Mouse (Mus musculus) midbrain, embryonic 14.5 days (tissue): Measurements from ENCODE around the gene Map3k20. TPM values are rescaled to one million over a fixed set of nuclear protein-coding genes. Genes with fewer than 3 reads are reported as not detected.

ENCODE experiments used
- ATAC-seq: fragments of 200-750 bp; cut with Nextera tagmentation; 2 replicates; pipeline ENCODE4 v1.8.0; 2017; ENCODE audit warnings: moderate number of reproducible peaks, moderate library complexity; ENCODE audit not compliant: low FRiP score, low TSS enrichment
- DNase-seq: peaks from one replicate; pipeline ENCODE4 v3.0.0-alpha.2; 2015
- H3K27ac ChIP-seq: fragments of 300-500 bp; sonication (generic); replicated peaks from 2 replicates; pipeline ENCODE4 v1.5.1; 2014; ENCODE audit warnings: mild to moderate bottlenecking, low read depth, low read length, moderate library complexity
- H3K27me3 ChIP-seq: fragments of 300-500 bp; sonication (generic); 2 replicates; pipeline ENCODE4 v1.6.1; 2014; ENCODE audit warnings: low read length, control low read depth, mixed read lengths; ENCODE audit not compliant: control insufficient read depth, insufficient read depth
- H3K36me3 ChIP-seq: fragments of 300-500 bp; sonication (generic); 2 replicates; pipeline ENCODE4 v1.6.1; 2014; ENCODE audit warnings: low read length, control low read depth; ENCODE audit not compliant: control insufficient read depth, insufficient read depth
- H3K4me1 ChIP-seq: fragments of 300-500 bp; sonication (generic); 2 replicates; pipeline ENCODE4 v1.6.1; 2014; ENCODE audit warnings: mild to moderate bottlenecking, antibody characterized with exemption, low read length, control low read depth; ENCODE audit not compliant: control insufficient read depth, insufficient read depth
- H3K4me2 ChIP-seq: fragments of 300-500 bp; sonication (generic); 2 replicates; pipeline ENCODE4 v1.6.1; 2014; ENCODE audit warnings: mild to moderate bottlenecking, low read length, moderate library complexity
- H3K4me3 ChIP-seq: fragments of 300-500 bp; sonication (generic); replicated peaks from 2 replicates; pipeline ENCODE4 v1.5.1; 2014; ENCODE audit warnings: low read depth, low read length
- H3K9ac ChIP-seq: fragments of 300-500 bp; sonication (generic); replicated peaks from 2 replicates; pipeline ENCODE4 v1.6.1; 2014; ENCODE audit warnings: mild to moderate bottlenecking, low read length, moderate library complexity
- H3K9me3 ChIP-seq: fragments of 300-500 bp; sonication (generic); 2 replicates; pipeline ENCODE4 v1.6.1; 2016; ENCODE audit warnings: low read length, control low read depth, mixed read lengths; ENCODE audit not compliant: control insufficient read depth
- WGBS: fragments of 180-500 bp; shearing (Covaris S2); extraction: QIAGEN DNeasy Blood & Tissue Kit; methylation state at CpG from one replicate; pipeline ENCODE4 v1.1.7; 2014; 5-methylcytosine and 5-hydroxymethylcytosine counted together
- polyA plus RNA-seq: library from polyadenylated mRNA; unstranded; fragments of >200 nt; fragmentation: Nextera tagmentation; extraction: Ambion mirVana; gene quantifications from 2 replicates; pipeline ENCODE4 v1.2.1, GENCODE M21; 2014

Gene Map3k20
- polyA plus RNA-seq, 1 experiment from 2014 or later = 6.6 TPM

GRCm38 (mm10) chr2:72367850-72368249 lies 82.4 kb downstream of the Map3k20 start:
- Histone ChIP-seq H3K4me3 (no peak overlapping the region), H3K27ac (no peak overlapping the region), H3K9me3 (no peaks in the 10 kb centered on the region), H3K9ac (no peak overlapping the region), H3K4me2 (no peak overlapping the region), H3K36me3 (no peaks in the 10 kb centered on the region), H3K27me3 (no peaks in the 10 kb centered on the region), H3K4me1 (no peaks in the 10 kb centered on the region)
- DNase-seq (no peak), ATAC-seq (no peak)
- WGBS = 97% methylated on average over 5 of the region's 5 CpGs

- Histone ChIP-seq H3K9me3 (no peaks in the 10 kb centered on the region), H3K27ac (no peak overlapping the region), H3K4me1 (no peaks in the 10 kb centered on the region), H3K4me3 (no peak overlapping the region), H3K36me3 (no peaks in the 10 kb centered on the region), H3K4me2 (no peak overlapping the region), H3K27me3 (no peaks in the 10 kb centered on the region), H3K9ac (no peak overlapping the region)
- DNase-seq (no peak), ATAC-seq (no peak)
- WGBS = 94% methylated on average over 6 of the region's 6 CpGs
These were observed 83.7 kb downstream of the Map3k20 start for GRCm38 (mm10) chr2:72369140-72369600.

- ATAC-seq (no peak), DNase-seq (no peak)
- no peaks in the 10 kb centered on the region for H3K36me3 ChIP-seq
- no peak overlapping the region for H3K27ac ChIP-seq
- no peak overlapping the region for H3K9ac ChIP-seq
- H3K4me2 ChIP-seq = no peak overlapping the region
- no peaks in the 10 kb centered on the region for H3K4me1 ChIP-seq
- no peaks in the 10 kb centered on the region for H3K9me3 ChIP-seq
- no peak overlapping the region for H3K4me3 ChIP-seq
- WGBS = 83% methylated on average over 13 of the region's 13 CpGs
- no peaks in the 10 kb centered on the region for H3K27me3 ChIP-seq
These were observed 86.7 kb downstream of the Map3k20 start for GRCm38 (mm10) chr2:72372136-72372535.

- H3K4me1 ChIP-seq = no peaks in the 10 kb centered on the region
- DNase-seq (no peak), ATAC-seq (no peak)
- no peak overlapping the region for H3K9ac ChIP-seq
- H3K27me3 ChIP-seq = no peaks in the 10 kb centered on the region
- WGBS = 83% methylated on average over 3 of the region's 3 CpGs
- H3K36me3 ChIP-seq = no peaks in the 10 kb centered on the region
- H3K9me3 ChIP-seq = no peaks in the 10 kb centered on the region
- H3K4me3 ChIP-seq = no peak overlapping the region
- no peak overlapping the region for H3K4me2 ChIP-seq
- H3K27ac ChIP-seq = no peak overlapping the region
These were observed 88.6 kb downstream of the Map3k20 start for GRCm38 (mm10) chr2:72374076-72374475.

- H3K4me3 ChIP-seq = no peak overlapping the region
- DNase-seq (no peak), ATAC-seq (no peak)
- no peaks in the 10 kb centered on the region for H3K36me3 ChIP-seq
- H3K9ac ChIP-seq = no peak overlapping the region
- WGBS = 90% methylated on average over 3 of the region's 3 CpGs
- H3K27me3 ChIP-seq = no peaks in the 10 kb centered on the region
- no peak overlapping the region for H3K27ac ChIP-seq
- H3K4me2 ChIP-seq = no peak overlapping the region
- no peaks in the 10 kb centered on the region for H3K4me1 ChIP-seq
- H3K9me3 ChIP-seq = no peaks in the 10 kb centered on the region
These were observed 90.4 kb downstream of the Map3k20 start for GRCm38 (mm10) chr2:72375877-72376276.

GRCm38 (mm10) chr2:72376946-72377345 lies 91.5 kb downstream of the Map3k20 start:
- Histone ChIP-seq H3K4me2 (no peak overlapping the region), H3K27me3 (no peaks in the 10 kb centered on the region), H3K9me3 (no peaks in the 10 kb centered on the region), H3K27ac (no peak overlapping the region), H3K4me3 (no peak overlapping the region), H3K9ac (no peak overlapping the region), H3K4me1 (no peaks in the 10 kb centered on the region), H3K36me3 (no peaks in the 10 kb centered on the region)
- DNase-seq (no peak), ATAC-seq (no peak)
- WGBS = 76% methylated on average over 5 of the region's 5 CpGs

- no peak overlapping the region for H3K9ac ChIP-seq
- no peak for DNase-seq
- no peaks in the 10 kb centered on the region for H3K4me1 ChIP-seq
- no peak overlapping the region for H3K4me2 ChIP-seq
- H3K27me3 ChIP-seq = no peaks in the 10 kb centered on the region
- no peaks in the 10 kb centered on the region for H3K9me3 ChIP-seq
- no peaks in the 10 kb centered on the region for H3K36me3 ChIP-seq
- H3K4me3 ChIP-seq = no peak overlapping the region
- no peak overlapping the region for H3K27ac ChIP-seq
- 94% methylated on average over 11 of the region's 11 CpGs for WGBS
- ATAC-seq = no peak
These were observed 94.0 kb downstream of the Map3k20 start for GRCm38 (mm10) chr2:72379425-72379824.

- Histone ChIP-seq H3K4me3 (no peak overlapping the region), H3K27ac (no peak overlapping the region), H3K4me1 (no peaks in the 10 kb centered on the region), H3K27me3 (no peaks in the 10 kb centered on the region), H3K36me3 (no peaks in the 10 kb centered on the region), H3K4me2 (no peak overlapping the region), H3K9ac (no peak overlapping the region), H3K9me3 (no peaks in the 10 kb centered on the region)
- 80% methylated on average over 6 of the region's 6 CpGs for WGBS
- no peak for ATAC-seq
- no peak for DNase-seq
These were observed 97.2 kb downstream of the Map3k20 start for GRCm38 (mm10) chr2:72382662-72383061.

GRCm38 (mm10) chr2:72383321-72383720 lies 97.9 kb downstream of the Map3k20 start:
- Histone ChIP-seq H3K36me3 (no peaks in the 10 kb centered on the region), H3K27me3 (no peaks in the 10 kb centered on the region), H3K4me2 (no peak overlapping the region), H3K4me1 (no peaks in the 10 kb centered on the region), H3K9me3 (no peaks in the 10 kb centered on the region), H3K4me3 (no peak overlapping the region), H3K27ac (no peak overlapping the region), H3K9ac (no peak overlapping the region)
- ATAC-seq (no peak), DNase-seq (no peak)
- WGBS = 80% methylated on average over 11 of the region's 11 CpGs
